Mouse (Mus musculus) ES-Bruce4 (cell line): ENCODE results near the gene Snai1. TPM values are rescaled to one million over a fixed set of nuclear protein-coding genes. Genes with fewer than 3 reads are reported as not detected.
A peak's percentile ranks its signal among the peaks of the same experiment; 100 is the strongest.

Experiments used
- H3K27ac ChIP-seq: 2 replicates; pipeline ENCODE4 v1.5.1; 2012; ENCODE audit warnings: low read length, inconsistent platforms; ENCODE audit not compliant: insufficient read depth
- H3K27me3 ChIP-seq: 2 replicates; pipeline ENCODE4 v1.6.1; 2012; ENCODE audit warnings: mild to moderate bottlenecking, low read length, inconsistent platforms; ENCODE audit not compliant: control insufficient read depth, poor library complexity, insufficient read depth, severe bottlenecking
- H3K36me3 ChIP-seq: 2 replicates; pipeline ENCODE4 v1.6.1; 2012; ENCODE audit warnings: inconsistent platforms, mild to moderate bottlenecking, low read length, moderate library complexity; ENCODE audit not compliant: control insufficient read depth, poor library complexity, insufficient read depth, severe bottlenecking
- H3K4me1 ChIP-seq: one replicate; pipeline ENCODE4 v1.8.1; 2011; ENCODE audit warnings: low read length; ENCODE audit not compliant: control insufficient read depth, insufficient read depth
- H3K4me3 ChIP-seq: 2 replicates; pipeline ENCODE4 v1.5.1; 2011; ENCODE audit warnings: low read depth, mild to moderate bottlenecking, low read length
- H3K9ac ChIP-seq: 2 replicates; pipeline ENCODE4 v1.6.1; 2012; ENCODE audit warnings: low read depth, mild to moderate bottlenecking, inconsistent platforms; ENCODE audit not compliant: poor library complexity, severe bottlenecking
- H3K9me3 ChIP-seq: replicated peaks from 2 replicates; pipeline ENCODE4 v1.6.1; 2012; ENCODE audit warnings: mild to moderate bottlenecking, low read length, inconsistent platforms; ENCODE audit not compliant: control insufficient read depth, poor library complexity, insufficient read depth, severe bottlenecking
- CTCF ChIP-seq: IDR thresholded peaks from one replicate; pipeline ENCODE4 v1.8.1; 2011; ENCODE audit warnings: low read depth, low read length
- EP300 ChIP-seq: IDR thresholded peaks from 2 replicates; pipeline ENCODE4 v1.6.1; 2011; ENCODE audit warnings: low read depth, low read length; ENCODE audit not compliant: insufficient read depth
- POLR2A ChIP-seq: IDR thresholded peaks from one replicate; pipeline ENCODE4 v1.8.1; 2011; ENCODE audit warnings: low read length; ENCODE audit not compliant: insufficient read depth
- polyA plus RNA-seq: library from polyadenylated mRNA; stranded (reverse); fragments of >200 nt; gene quantifications from 2 replicates; pipeline ENCODE4 v1.2.4, GENCODE M21; 2011; ENCODE audit warnings: low read depth; ENCODE audit not compliant: missing spikeins, insufficient read depth, insufficient read length

The Snai1 gene
- polyA plus RNA-seq, 1 experiment: 5.9 TPM

- Histone ChIP-seq H3K4me3 (no peak overlapping the region), H3K9me3 (no peaks in the 10 kb centered on the region), H3K27me3 (no peaks in the 10 kb centered on the region), H3K36me3 (no peaks in the 10 kb centered on the region), H3K27ac (no peak overlapping the region), H3K4me1 (peaks cover 5% of the 10 kb centered on the region), H3K9ac (no peak overlapping the region)
- TF ChIP-seq EP300: no peak
- TF ChIP-seq CTCF: peak; percentile 91
Measured at GRCm38 (mm10) chr2:167532131-167532530, 5.9 kb upstream of the Snai1 start.

GRCm38 (mm10) chr2:167533880-167534279 is 4.1 kb upstream of the Snai1 start:
- Histone ChIP-seq H3K27me3 (peaks cover 2% of the 10 kb centered on the region; the same call in 1 of the 2 replicates), H3K27ac (no peak overlapping the region), H3K9me3 (no peaks in the 10 kb centered on the region)

GRCm38 (mm10) chr2:167536320-167536945 is 1.6 kb upstream of the Snai1 start:
- Histone ChIP-seq H3K27ac (no peak overlapping the region), H3K4me3 (no peak overlapping the region), H3K36me3 (no peaks in the 10 kb centered on the region), H3K4me1 (peaks cover 10% of the 10 kb centered on the region), H3K9ac (no peak overlapping the region), H3K27me3 (peaks cover 2% of the 10 kb centered on the region; the same call in 1 of the 2 replicates), H3K9me3 (no peaks in the 10 kb centered on the region)
- no peak for TF ChIP-seq CTCF
- no peak for TF ChIP-seq EP300

More at GRCm38 (mm10) chr2:167533880-167534279, 4.1 kb upstream of the Snai1 start:
- Histone ChIP-seq H3K9ac (no peak overlapping the region), H3K4me3 (no peak overlapping the region), H3K36me3 (no peaks in the 10 kb centered on the region), H3K4me1 (peaks cover 7% of the 10 kb centered on the region)
- TF ChIP-seq EP300: no peak
- TF ChIP-seq CTCF: no peak
- TF ChIP-seq POLR2A: no peak

GRCm38 (mm10) chr2:167538671-167539306 is 794 bp downstream of the Snai1 start:
- Histone ChIP-seq H3K4me3 (0 out of 2 replicates have a peak overlapping the region, but pooled peaks have one; percentile 3), H3K9ac (peak overlapping the region; percentile 19; the same call in 1 of the 2 replicates), H3K27me3 (peaks cover 2% of the 10 kb centered on the region; the same call in 1 of the 2 replicates), H3K9me3 (no peaks in the 10 kb centered on the region), H3K36me3 (no peaks in the 10 kb centered on the region), H3K4me1 (peaks cover 12% of the 10 kb centered on the region), H3K27ac (no peak overlapping the region)
- TF ChIP-seq POLR2A (no peak), CTCF (no peak), EP300 (no peak)

GRCm38 (mm10) chr2:167539536-167540476 is 1.8 kb downstream of the Snai1 start:
- no peak overlapping the region for H3K4me3 ChIP-seq
- peaks cover 12% of the 10 kb centered on the region for H3K4me1 ChIP-seq
- TF ChIP-seq EP300 (peak; percentile 82), POLR2A (no peak), CTCF (no peak)
- H3K9ac ChIP-seq: no peak overlapping the region
- H3K36me3 ChIP-seq: no peaks in the 10 kb centered on the region
- no peaks in the 10 kb centered on the region for H3K9me3 ChIP-seq
- H3K27me3 ChIP-seq: peaks cover 2% of the 10 kb centered on the region; the same call in 1 of the 2 replicates
- H3K27ac ChIP-seq: no peak overlapping the region
